26 mouse cellular contexts compared by ENCODE assay signal in genomic region chr1:164077031-164077430, GRCm38 (mm10). TPM values are rescaled to one million over a fixed set of nuclear protein-coding genes. Genes with fewer than 3 reads are reported as not detected.
DNase-seq lines count a peak whose midpoint lies in the region; ATAC-seq lines count a peak whose summit lies in the region.
"Had no signal": no experiment of that assay in that cellular context is flagged by ENCODE, and none has a peak within 500 bp of the region (broad histone marks: within the 10 kb centered on the region; RNA-seq: fewer than 3 reads in every experiment).

No protein-coding gene starts in this region.

- peak; percentile 41 for ATAC-seq in CD4-positive, CD25-positive, alpha-beta regulatory T cell, adult 4 months
- peak; percentile 49 to 50 for ATAC-seq in hematopoietic stem cell, adult 5-6 weeks (replicated peaks in 1 of 2; ENCODE audit: insufficient read depth in 1 of 2, low FRiP score in 2 of 2, low TSS enrichment in 1 of 2, low read depth in 1 of 2, poor library complexity in 2 of 2, severe bottlenecking in 2 of 2)
- ATAC-seq in hindbrain, embryonic 13.5 days (ENCODE audit: low FRiP score): no peak
- ATAC-seq: forebrain, embryonic 15.5 days; intestine, embryonic 16.5 days had no signal

- no peak overlapping the region for H3K4me3 ChIP-seq in limb, embryonic 10.5 days
- no peak overlapping the region for H3K4me3 ChIP-seq in midbrain, embryonic 10.5 days
- no peak overlapping the region for H3K4me3 ChIP-seq in hindbrain, embryonic 13.5 days
- H3K4me3 ChIP-seq: forebrain, embryonic 15.5 days; neural tube, embryonic 13.5 days had no signal

- no peaks in the 10 kb centered on the region for H3K27me3 ChIP-seq in limb, embryonic 10.5 days (ENCODE audit: low read depth, poor library complexity, severe bottlenecking)
- no peaks in the 10 kb centered on the region for H3K27me3 ChIP-seq in midbrain, embryonic 10.5 days (ENCODE audit: low read depth, poor library complexity, severe bottlenecking)
- no peaks in the 10 kb centered on the region for H3K27me3 ChIP-seq in hindbrain, embryonic 13.5 days
- H3K27me3 ChIP-seq: forebrain, embryonic 15.5 days; neural tube, embryonic 13.5 days had no signal

- DNase-seq in A20 (ENCODE audit: low read depth, low spot score): peak; percentile 62
- DNase-seq in thymus, postnatal 0 days (ENCODE audit: low spot score): peak; percentile 60
- DNase-seq in limb, embryonic 10.5 days (ENCODE audit: low spot score): no peak
- no peak for DNase-seq in midbrain, embryonic 10.5 days (ENCODE audit: low spot score)
- DNase-seq: adrenal gland, postnatal 10 days; cerebellum, postnatal 14 days; embryo, embryonic 11 days; gastrocnemius, postnatal 14 days; heart, postnatal 10 days; kidney, postnatal 36 days; lung, embryonic 14.5 days; lung, postnatal 4 days had no signal

- H3K9me3 ChIP-seq in limb, embryonic 10.5 days (replicated peaks): no peaks in the 10 kb centered on the region
- H3K9me3 ChIP-seq in midbrain, embryonic 10.5 days (replicated peaks): no peaks in the 10 kb centered on the region
- H3K9me3 ChIP-seq in hindbrain, embryonic 13.5 days: no peaks in the 10 kb centered on the region
- H3K9me3 ChIP-seq: forebrain, embryonic 15.5 days; neural tube, embryonic 13.5 days had no signal

- H3K9ac ChIP-seq in hindbrain, embryonic 13.5 days: no peak overlapping the region
- H3K9ac ChIP-seq: forebrain, embryonic 15.5 days; hindbrain, embryonic 14.5 days; lung, embryonic 14.5 days; neural tube, embryonic 13.5 days had no signal

- no peak overlapping the region for H3K4me2 ChIP-seq in hindbrain, embryonic 13.5 days
- H3K4me2 ChIP-seq: forebrain, embryonic 15.5 days; heart, embryonic 11.5 days; hindbrain, embryonic 14.5 days; liver, embryonic 11.5 days; lung, embryonic 14.5 days; midbrain, embryonic 11.5 days; neural tube, embryonic 13.5 days had no signal

- no peak overlapping the region for H3K27ac ChIP-seq in limb, embryonic 10.5 days
- H3K27ac ChIP-seq in midbrain, embryonic 10.5 days (replicated peaks): no peak overlapping the region
- H3K27ac ChIP-seq in hindbrain, embryonic 13.5 days: no peak overlapping the region
- H3K27ac ChIP-seq: forebrain, embryonic 15.5 days; hindbrain, embryonic 14.5 days; neural tube, embryonic 13.5 days had no signal

- H3K36me3 ChIP-seq in limb, embryonic 10.5 days: no peaks in the 10 kb centered on the region
- H3K36me3 ChIP-seq in midbrain, embryonic 10.5 days: no peaks in the 10 kb centered on the region
- H3K36me3 ChIP-seq in hindbrain, embryonic 13.5 days: no peaks in the 10 kb centered on the region
- H3K36me3 ChIP-seq: forebrain, embryonic 15.5 days; neural tube, embryonic 13.5 days had no signal

- WGBS in limb, embryonic 10.5 days: 96% methylated on average over 3 of the region's 3 CpGs
- 94% methylated on average over 3 of the region's 3 CpGs for WGBS in midbrain, embryonic 10.5 days
- WGBS in hindbrain, embryonic 13.5 days: 90% methylated on average over 3 of the region's 3 CpGs

- no peaks in the 10 kb centered on the region for H3K4me1 ChIP-seq in limb, embryonic 10.5 days
- no peaks in the 10 kb centered on the region for H3K4me1 ChIP-seq in midbrain, embryonic 10.5 days
- H3K4me1 ChIP-seq in hindbrain, embryonic 13.5 days (replicated peaks): no peaks in the 10 kb centered on the region
- H3K4me1 ChIP-seq: forebrain, embryonic 15.5 days; neural tube, embryonic 13.5 days had no signal

RNA-seq across cellular contexts. Expression of gene Sell, which starts 15.2 kb away (rescaled TPM):
- 100 to 1,000 TPM; 554 to 560 TPM for polyA plus RNA-seq in CD4-positive, CD25-positive, alpha-beta regulatory T cell, adult 4 months (2017; shearing (Covaris generic))
- 176 and 193 TPM in 2 replicates for total RNA-seq in hematopoietic stem cell, adult 5-6 weeks (2017)
- 103 and 124 TPM in 2 replicates for polyA plus RNA-seq in thymus, postnatal 0 days (2015; fragmentation: Nextera tagmentation; extraction: Ambion mirVana)
- polyA plus RNA-seq in limb, embryonic 10.5 days (2016; fragmentation: Nextera tagmentation; extraction: Ambion mirVana): 0.08 TPM in 1 of 2 replicates, not detected in the other
- polyA plus RNA-seq in midbrain, embryonic 10.5 days (2016; fragmentation: Nextera tagmentation; extraction: Ambion mirVana): 0.27 TPM in 1 of 2 replicates, not detected in the other
- 0.09 and 0.17 TPM in 2 replicates for polyA plus RNA-seq in hindbrain, embryonic 13.5 days (2015; fragmentation: Nextera tagmentation; extraction: Ambion mirVana)
- polyA plus RNA-seq: hindbrain, embryonic 14.5 days; limb, embryonic 11.5 days; midbrain, embryonic 11.5 days had no signal

RNA-seq across cellular contexts. Expression of gene Sele, which starts 29.0 kb away (rescaled TPM):
- polyA plus RNA-seq in CD4-positive, CD25-positive, alpha-beta regulatory T cell, adult 4 months (2017; shearing (Covaris generic)): under 1 TPM in 1 of 2 experiments, not detected in 1; 0.22 TPM
- not detected in 2 replicates for total RNA-seq in hematopoietic stem cell, adult 5-6 weeks (2017)
- 0.23 and 0.48 TPM in 2 replicates for polyA plus RNA-seq in thymus, postnatal 0 days (2015; fragmentation: Nextera tagmentation; extraction: Ambion mirVana)
- polyA plus RNA-seq in limb, embryonic 10.5 days (2016; fragmentation: Nextera tagmentation; extraction: Ambion mirVana): not detected in 2 replicates
- not detected in 2 replicates for polyA plus RNA-seq in midbrain, embryonic 10.5 days (2016; fragmentation: Nextera tagmentation; extraction: Ambion mirVana)
- polyA plus RNA-seq in hindbrain, embryonic 13.5 days (2015; fragmentation: Nextera tagmentation; extraction: Ambion mirVana): not detected in 2 replicates
- total RNA-seq: gastrocnemius, postnatal 14 days had no signal
- polyA plus RNA-seq: forebrain, embryonic 15.5 days; hindbrain, embryonic 14.5 days; kidney, embryonic 14.5 days; limb, embryonic 11.5 days; lung, embryonic 14.5 days; midbrain, embryonic 11.5 days; neural tube, embryonic 13.5 days had no signal

RNA-seq across cellular contexts. Expression of gene Selp, which starts 38.0 kb away (rescaled TPM):
- 1 to 10 TPM; 3.8 to 4.1 TPM for polyA plus RNA-seq in CD4-positive, CD25-positive, alpha-beta regulatory T cell, adult 4 months (2017; shearing (Covaris generic))
- 4.6 and 5.0 TPM in 2 replicates for total RNA-seq in hematopoietic stem cell, adult 5-6 weeks (2017)
- 0.96 and 1.1 TPM in 2 replicates for polyA plus RNA-seq in thymus, postnatal 0 days (2015; fragmentation: Nextera tagmentation; extraction: Ambion mirVana)
- polyA plus RNA-seq in limb, embryonic 10.5 days (2016; fragmentation: Nextera tagmentation; extraction: Ambion mirVana): 0.04 and 0.05 TPM in 2 replicates
- 0.05 TPM in 1 of 2 replicates, not detected in the other for polyA plus RNA-seq in midbrain, embryonic 10.5 days (2016; fragmentation: Nextera tagmentation; extraction: Ambion mirVana)
- polyA plus RNA-seq in hindbrain, embryonic 13.5 days (2015; fragmentation: Nextera tagmentation; extraction: Ambion mirVana): 0.13 TPM in 1 of 2 replicates, not detected in the other
- total RNA-seq: left cerebral cortex, adult 8-10 months had no signal
- polyA plus RNA-seq: brain, embryonic 14.5 days; forebrain, embryonic 15.5 days; hindbrain, embryonic 14.5 days; lung, embryonic 14.5 days; midbrain, embryonic 11.5 days; neural tube, embryonic 13.5 days had no signal

Comparison
In these comparisons a context has a peak if more than half of its experiments do, and no peak if none do; other contexts are left out.
1. DNase-seq: peak in A20 (single experiment) and thymus, postnatal 0 days (single experiment); none in limb, embryonic 10.5 days (single experiment) and midbrain, embryonic 10.5 days (single experiment).
2. RNA of gene Sell, which starts 15.2 kb away (polyA plus RNA-seq): 554 to 560 TPM in CD4-positive, CD25-positive, alpha-beta regulatory T cell, adult 4 months and 103 to 124 TPM in thymus, postnatal 0 days; 0.09 to 0.17 TPM in hindbrain, embryonic 13.5 days, 0.08 TPM in limb, embryonic 10.5 days and 0.27 TPM in midbrain, embryonic 10.5 days; every median in the first group is over 10 times any median in the second.